Mouse (Mus musculus) left cerebral cortex, postnatal 14 days (tissue): ENCODE measurements around the gene Olfr1192-ps1. TPM values are rescaled to one million over a fixed set of nuclear protein-coding genes. Genes with fewer than 3 reads are reported as not detected.
"Not testable (repeated sequence)": the region's sequence is repeated elsewhere in the genome, so short reads cannot be mapped to it uniquely, and the experiment has no call there.

Experiments
- DNase-seq, 2 experiments: peaks; one replicate each; pipeline ENCODE4 v3.0.0; 2021 to 2022; ENCODE audit warnings: low spot score in 2 of 2, mixed read lengths in 1 of 2
- intact Hi-C: fragments of 180-260 bp; cut with DNase I; formaldehyde crosslinking; loops from one replicate; pipeline ENCODE4 v1.15.1; 2025
- long read RNA-seq, 2 experiments: library from polyadenylated mRNA; stranded (forward); transcript quantifications; one replicate each; pipeline ENCODE4 v2.0.0; 2021
- total RNA-seq, 2 experiments: library from RNA; stranded (reverse); gene quantifications; 2 replicates each; pipeline ENCODE4 v1.2.3; 2021

The Olfr1192-ps1 gene
- total RNA-seq, result not detected
- long read RNA-seq, experiment 1, result 0 reads
- long read RNA-seq, experiment 2, result 0 reads

- intact Hi-C loops, result no loop called here
- no peak for DNase-seq
These were observed at the start of gene Olfr1192-ps1 for GRCm38 (mm10) chr2:88648209-88648608. Gene Olfr1192-ps1 (plus strand): TSS chr2:88648509.

- DNase-seq, intact Hi-C loops: not testable (repeated sequence)
These were observed 8.1 kb upstream of the Olfr1192-ps1 start, which contains the start of gene Olfr1191-ps1 for GRCm38 (mm10) chr2:88640242-88640641. Gene Olfr1191-ps1 (plus strand): TSS chr2:88640542.

- DNase-seq, intact Hi-C loops: not testable (repeated sequence)
These were observed 27.0 kb downstream of the Olfr1192-ps1 start, which contains the start of gene Olfr1193 for GRCm38 (mm10) chr2:88675328-88675727. Gene Olfr1193 (plus strand): TSS chr2:88675628.

GRCm38 (mm10) chr2:88689087-88689486 is 40.8 kb downstream of the Olfr1192-ps1 start, which contains the start of gene Olfr1195:
Gene Olfr1195 (minus strand): TSS chr2:88689187.
- intact Hi-C loops, result no loop called here
- DNase-seq, result no peak

GRCm38 (mm10) chr2:88704497-88704896 is 56.2 kb downstream of the Olfr1192-ps1 start, which contains the start of gene Olfr1196:
Gene Olfr1196 (minus strand): TSS chr2:88704597.
- DNase-seq, result no peak
- intact Hi-C loops, result no loop called here

Other genes starting within 250 kb of the Olfr1192-ps1 start
- not detected for gene Olfr1179, start 242.1 kb upstream of the Olfr1192-ps1 start, total RNA-seq
- gene Olfr1180, start 229.4 kb upstream of the Olfr1192-ps1 start, total RNA-seq, result not detected
- gene Olfr1181, start 222.3 kb upstream of the Olfr1192-ps1 start, total RNA-seq, result not detected
- gene Gm13757, start 199.4 kb upstream of the Olfr1192-ps1 start, total RNA-seq, result not detected
- gene Olfr1183, start 193.6 kb upstream of the Olfr1192-ps1 start, total RNA-seq, result not detected
- not detected for gene Olfr1184, start 164.9 kb upstream of the Olfr1192-ps1 start, total RNA-seq
- gene Olfr1185-ps1, start 155.2 kb upstream of the Olfr1192-ps1 start, total RNA-seq, result not detected
- gene Olfr1186, start 130.0 kb upstream of the Olfr1192-ps1 start, total RNA-seq, result not detected
- not detected for gene Olfr1188, start 91.6 kb upstream of the Olfr1192-ps1 start, total RNA-seq
- not detected for gene Olfr1189, start 62.1 kb upstream of the Olfr1192-ps1 start, total RNA-seq
- not detected for gene Olfr1191-ps1, start 8.0 kb upstream of the Olfr1192-ps1 start, total RNA-seq
- gene Olfr1193, start 27.1 kb downstream of the Olfr1192-ps1 start, total RNA-seq, result not detected
- not detected for gene Olfr1195, start 40.7 kb downstream of the Olfr1192-ps1 start, total RNA-seq
- gene Olfr1196, start 56.1 kb downstream of the Olfr1192-ps1 start, total RNA-seq, result not detected
- not detected for gene Olfr1197, start 83.9 kb downstream of the Olfr1192-ps1 start, total RNA-seq
- not detected for gene Olfr1198, start 102.9 kb downstream of the Olfr1192-ps1 start, total RNA-seq
- gene Olfr1199, start 112.0 kb downstream of the Olfr1192-ps1 start, total RNA-seq, result not detected
- not detected for gene Olfr1200, start 122.0 kb downstream of the Olfr1192-ps1 start, total RNA-seq
- not detected for gene Olfr1201, start 144.5 kb downstream of the Olfr1192-ps1 start, total RNA-seq
- gene Olfr1202, start 166.0 kb downstream of the Olfr1192-ps1 start, total RNA-seq, result not detected
- gene Olfr1205, start 181.2 kb downstream of the Olfr1192-ps1 start, total RNA-seq, result not detected
- not detected for gene Olfr1204, start 200.8 kb downstream of the Olfr1192-ps1 start, total RNA-seq
- not detected for gene Olfr1206, start 214.7 kb downstream of the Olfr1192-ps1 start, total RNA-seq